Mouse (Mus musculus): ENCODE measurements at regions not wholly inside any gene's neighbourhood (a gene's known extent, or its start where the extent isn't known, plus 50 kb on each side); places are given as distances from the start of the nearest gene placed in this dataset.
"Not testable (repeated sequence)": the region's sequence is repeated elsewhere in the genome, so short reads cannot be mapped to it uniquely, and the experiment has no call there.

DNA sequence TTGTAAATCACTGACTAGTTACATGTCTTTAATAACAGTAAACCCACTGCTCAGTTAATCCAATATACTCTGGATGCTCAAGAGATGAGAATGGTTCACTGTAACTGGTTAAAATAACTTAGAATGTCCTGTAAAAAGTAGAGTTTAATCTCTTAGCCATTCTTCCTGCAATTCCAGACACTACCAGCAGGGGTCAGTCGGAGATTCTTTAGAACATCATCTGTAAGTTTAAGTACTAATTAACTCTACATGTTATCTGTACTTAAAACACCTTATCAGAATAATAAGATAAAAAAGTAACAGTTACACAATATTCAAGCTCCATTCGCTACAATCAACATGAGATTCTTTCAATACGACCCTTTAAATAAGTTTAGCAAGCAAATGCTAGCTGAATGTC is 58.7 kb upstream of the Olig3 start:
- DNase-seq (ENCODE audit: low spot score in 2 of 2), result no peak

DNA sequence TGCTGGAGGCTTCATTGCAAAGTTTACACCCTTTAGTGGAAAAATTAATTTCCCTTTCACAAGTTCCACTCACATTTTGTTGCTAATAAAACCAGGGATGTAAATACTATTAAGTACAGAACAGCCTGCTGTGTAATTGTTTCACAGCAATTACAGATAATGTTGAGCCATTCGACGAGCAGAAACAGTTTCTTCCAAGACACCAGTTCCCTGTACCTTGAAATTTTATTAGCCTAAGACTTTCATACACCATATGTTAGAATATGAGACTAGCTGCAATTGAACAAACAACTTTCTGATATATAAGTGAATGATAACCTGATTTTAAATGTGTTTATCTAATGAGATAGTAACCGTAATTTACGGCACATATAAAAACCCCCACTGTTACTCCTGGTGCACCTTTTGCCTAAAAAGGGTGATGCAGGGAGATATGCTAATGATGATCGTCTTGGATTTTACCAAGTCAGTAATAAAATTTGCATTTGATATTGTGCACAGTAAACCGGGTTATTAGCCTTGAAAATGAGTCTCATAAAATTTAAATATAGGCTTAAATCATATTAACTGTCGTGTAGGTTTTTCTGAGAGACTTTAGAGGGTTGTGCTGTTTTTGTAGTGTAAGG is 60.8 kb upstream of the Olig3 start:
- no peak for DNase-seq (ENCODE audit: low spot score in 2 of 2)

DNA sequence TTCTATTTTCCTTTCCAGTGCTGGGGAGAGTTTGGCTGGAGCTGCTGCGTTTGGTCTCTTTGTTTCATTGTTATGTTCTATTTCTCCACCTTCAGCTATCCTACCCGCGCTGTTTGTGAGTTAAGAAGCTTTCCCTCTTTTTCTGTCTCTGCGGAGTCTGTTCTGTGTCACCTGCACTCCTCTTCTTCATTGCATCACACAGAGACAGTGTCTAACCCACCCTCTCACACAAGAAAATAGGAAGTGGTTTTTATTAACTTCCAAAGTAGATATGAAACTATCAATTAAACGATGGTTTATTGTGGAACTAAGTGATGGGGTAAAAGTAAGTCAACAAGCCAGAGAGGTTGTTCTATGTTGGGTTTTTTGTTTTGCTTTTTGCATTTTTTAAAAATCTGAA is 64.9 kb upstream of the Olig3 start:
- no peak for DNase-seq (ENCODE audit: low spot score in 2 of 2)

GRCm38 (mm10) chr10:19291039-19291438 is 65.3 kb upstream of the Olig3 start:
- not testable (repeated sequence) for DNase-seq (ENCODE audit: low spot score in 2 of 2)

GRCm38 (mm10) chr10:19282166-19282565 is 74.2 kb upstream of the Olig3 start:
- no peak for DNase-seq (ENCODE audit: low spot score in 2 of 2)

DNA sequence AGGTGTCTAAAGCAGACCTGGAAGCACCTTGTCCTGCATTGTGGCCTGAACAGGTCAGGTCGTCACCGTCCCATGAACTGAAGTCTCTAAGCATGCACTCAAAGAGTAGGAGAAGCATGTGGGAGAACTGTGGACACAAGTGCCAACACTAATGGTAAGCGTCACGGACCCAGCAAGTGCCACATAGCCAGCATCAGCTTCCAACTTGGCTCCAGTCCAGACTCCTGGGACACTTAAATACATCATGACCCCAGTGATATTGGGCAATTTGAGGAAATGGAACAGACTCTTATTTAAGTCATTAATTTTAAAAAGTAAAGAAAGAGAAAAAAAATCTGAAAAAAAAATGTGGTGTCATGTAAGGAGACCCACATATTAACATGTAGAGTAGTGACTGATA is 75.3 kb upstream of the Olig3 start:
- DNase-seq (ENCODE audit: low spot score in 2 of 2), result no peak

- no peak for DNase-seq (ENCODE audit: low spot score in 2 of 2)
These were observed 78.0 kb upstream of the Olig3 start for GRCm38 (mm10) chr10:19278189-19278842.

DNA sequence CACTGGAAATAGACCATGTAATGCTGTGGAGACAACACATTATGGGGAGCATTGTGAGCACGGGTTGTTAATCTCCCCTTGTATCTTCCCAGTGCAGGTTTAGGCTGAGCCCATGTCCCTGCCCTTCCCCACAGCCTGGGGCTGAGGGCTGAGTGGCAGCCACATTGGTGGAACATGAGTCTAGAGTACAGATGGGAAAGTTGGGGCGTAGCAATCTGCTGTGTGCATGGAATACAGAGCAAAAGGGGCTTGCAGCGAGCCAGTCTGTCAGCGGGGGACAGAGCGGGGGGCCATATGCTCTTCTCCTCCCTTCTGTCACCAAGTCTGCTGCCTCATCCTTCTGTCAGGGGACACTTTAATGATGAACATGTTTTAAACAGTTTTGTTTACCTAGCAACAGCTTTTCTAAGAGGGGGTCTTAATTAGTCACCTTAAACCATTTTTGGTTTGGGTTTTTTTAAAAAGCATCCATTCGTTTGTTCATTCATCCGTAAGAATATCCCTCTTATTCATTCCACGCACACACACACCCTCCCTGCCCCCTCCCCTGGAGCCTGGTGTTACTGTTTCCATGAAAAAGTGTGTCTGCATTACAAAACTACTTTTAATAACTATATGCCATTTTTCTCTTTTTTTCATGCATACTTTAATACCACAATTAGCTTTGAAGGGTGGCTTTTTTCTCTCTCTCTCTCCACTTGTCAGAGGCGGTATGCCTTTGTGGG is 79.1 kb upstream of the Olig3 start:
- no peak for DNase-seq (ENCODE audit: low spot score in 2 of 2)

- no peak for DNase-seq (ENCODE audit: low spot score in 2 of 2)
These were observed 81.3 kb upstream of the Olig3 start for GRCm38 (mm10) chr10:19274985-19275384.

DNA sequence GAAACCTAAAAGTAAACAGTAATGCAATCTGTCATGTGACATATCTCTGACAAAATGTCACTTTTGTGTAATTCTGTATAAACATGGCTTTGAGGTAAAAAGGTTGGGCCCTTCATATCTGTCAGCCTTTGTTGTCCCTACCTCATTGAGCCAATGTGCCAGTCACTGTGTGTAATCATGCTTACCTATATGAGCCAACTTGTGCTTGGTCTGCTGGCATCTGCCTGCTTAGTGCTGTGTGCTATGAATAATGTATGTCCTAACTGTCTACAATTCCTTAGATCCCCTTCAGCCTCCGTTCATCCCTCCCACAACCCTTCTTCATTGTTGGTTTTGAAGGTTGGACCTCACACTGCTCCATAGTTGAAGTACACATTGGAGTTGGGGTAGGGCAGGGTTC is 86.9 kb upstream of the Olig3 start:
- no peak for DNase-seq (ENCODE audit: low spot score in 2 of 2)

DNA sequence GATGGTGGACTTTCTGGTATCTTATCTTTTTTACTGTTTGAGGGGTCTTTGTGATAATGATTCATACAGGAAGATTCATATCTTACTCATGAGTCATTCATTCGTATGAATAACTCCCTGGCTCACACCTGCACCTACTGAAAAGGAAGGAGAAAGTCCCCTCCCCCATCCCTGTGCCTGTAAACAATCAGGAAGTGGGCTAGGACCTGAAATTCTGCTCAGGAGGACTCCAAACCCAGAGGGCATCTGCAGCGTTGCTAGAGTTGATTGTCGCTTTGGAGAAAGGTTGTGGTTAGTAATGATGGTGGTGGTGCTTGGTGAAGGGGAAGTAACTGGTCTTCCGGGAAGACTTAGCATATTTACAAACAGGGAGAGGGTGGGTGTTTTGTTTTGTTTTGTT is 88.3 kb upstream of the Olig3 start:
- DNase-seq (ENCODE audit: low spot score in 2 of 2), result no peak

GRCm38 (mm10) chr10:19240102-19240759 is 116.1 kb upstream of the Olig3 start:
- peak; percentile 5 to 36 for DNase-seq (ENCODE audit: low spot score in 2 of 2)

DNA sequence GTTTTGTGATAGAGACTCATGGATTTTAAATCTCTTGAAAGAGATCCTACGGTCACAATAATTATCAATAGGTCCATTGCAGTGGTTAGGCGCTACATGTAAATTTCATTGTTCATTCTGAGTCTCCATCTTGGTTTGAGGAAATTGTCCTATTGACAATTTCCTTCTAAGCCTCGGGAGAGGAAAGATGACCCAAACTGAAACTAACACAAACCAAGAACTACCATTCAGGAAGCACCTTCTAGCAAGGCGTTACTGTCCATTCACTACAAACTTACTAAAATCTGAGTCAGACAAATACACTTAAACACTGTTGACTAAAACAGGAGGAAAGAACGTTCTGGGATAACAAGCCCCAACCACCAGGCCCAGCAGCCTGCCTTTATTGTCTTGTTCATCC is 140.1 kb upstream of the Olig3 start:
- no peak for DNase-seq (ENCODE audit: low spot score in 2 of 2)

- DNase-seq (ENCODE audit: low spot score in 2 of 2), result no peak
These were observed 146.6 kb upstream of the Olig3 start for GRCm38 (mm10) chr10:19209751-19210150.

DNA sequence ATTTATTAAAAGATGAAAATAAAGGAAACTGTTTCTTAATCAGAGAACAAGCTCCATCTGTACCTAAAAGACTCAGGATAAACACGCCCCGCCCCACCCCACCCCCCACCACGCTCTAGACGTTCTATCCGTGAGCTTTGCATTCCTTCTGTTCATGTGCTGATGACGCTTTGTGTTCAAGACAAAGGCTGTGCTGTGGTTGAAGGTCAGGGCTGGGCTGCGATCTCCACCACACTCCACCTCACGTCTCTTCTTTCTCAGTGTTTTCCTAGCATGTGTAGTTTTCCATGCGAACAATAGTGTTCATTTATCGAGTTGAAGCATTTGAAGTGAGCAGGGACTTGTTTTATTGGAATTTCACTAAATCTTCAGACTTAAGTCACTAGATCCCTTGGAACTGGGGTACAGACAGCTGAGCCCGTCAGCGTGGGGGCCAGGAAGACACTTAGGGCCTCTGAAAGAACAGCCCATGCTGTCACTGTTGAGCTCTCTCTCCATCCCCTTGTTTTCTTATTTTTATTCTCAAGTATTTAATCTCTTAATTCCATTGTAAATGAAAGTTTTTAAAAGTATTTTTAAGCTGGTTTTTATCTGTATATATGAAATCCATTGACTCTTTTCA is 148.1 kb upstream of the Olig3 start:
- DNase-seq (ENCODE audit: low spot score in 2 of 2), result no peak

DNA sequence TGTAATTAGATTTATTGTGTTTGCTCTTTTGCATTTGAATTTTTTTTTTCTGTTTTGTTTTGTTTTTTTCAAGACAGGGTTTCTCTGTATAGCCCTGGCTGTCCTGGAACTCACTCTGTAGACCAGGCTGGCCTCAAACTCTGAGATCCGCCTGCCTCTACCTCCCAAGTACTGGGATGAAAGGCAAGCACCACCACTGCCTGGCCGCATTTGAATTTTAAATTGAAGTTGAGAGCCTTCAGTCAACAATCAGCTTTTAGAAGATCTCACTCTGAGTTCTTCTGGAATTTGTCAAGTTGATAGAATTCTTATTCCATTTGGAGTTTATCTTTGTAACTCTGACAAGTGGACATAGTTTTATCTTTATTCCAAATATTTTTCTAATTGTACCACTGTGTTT is 148.8 kb upstream of the Olig3 start:
- no peak for DNase-seq (ENCODE audit: low spot score in 2 of 2)

GRCm38 (mm10) chr10:19200311-19200710 is 156.0 kb upstream of the Olig3 start:
- DNase-seq (ENCODE audit: low spot score in 2 of 2), result no peak

GRCm38 (mm10) chr10:19195676-19196075 is 160.7 kb upstream of the Olig3 start:
- no peak for DNase-seq (ENCODE audit: low spot score in 2 of 2)

- no peak for DNase-seq (ENCODE audit: low spot score in 2 of 2)
These were observed 161.7 kb upstream of the Olig3 start for GRCm38 (mm10) chr10:19194646-19195045.

DNA sequence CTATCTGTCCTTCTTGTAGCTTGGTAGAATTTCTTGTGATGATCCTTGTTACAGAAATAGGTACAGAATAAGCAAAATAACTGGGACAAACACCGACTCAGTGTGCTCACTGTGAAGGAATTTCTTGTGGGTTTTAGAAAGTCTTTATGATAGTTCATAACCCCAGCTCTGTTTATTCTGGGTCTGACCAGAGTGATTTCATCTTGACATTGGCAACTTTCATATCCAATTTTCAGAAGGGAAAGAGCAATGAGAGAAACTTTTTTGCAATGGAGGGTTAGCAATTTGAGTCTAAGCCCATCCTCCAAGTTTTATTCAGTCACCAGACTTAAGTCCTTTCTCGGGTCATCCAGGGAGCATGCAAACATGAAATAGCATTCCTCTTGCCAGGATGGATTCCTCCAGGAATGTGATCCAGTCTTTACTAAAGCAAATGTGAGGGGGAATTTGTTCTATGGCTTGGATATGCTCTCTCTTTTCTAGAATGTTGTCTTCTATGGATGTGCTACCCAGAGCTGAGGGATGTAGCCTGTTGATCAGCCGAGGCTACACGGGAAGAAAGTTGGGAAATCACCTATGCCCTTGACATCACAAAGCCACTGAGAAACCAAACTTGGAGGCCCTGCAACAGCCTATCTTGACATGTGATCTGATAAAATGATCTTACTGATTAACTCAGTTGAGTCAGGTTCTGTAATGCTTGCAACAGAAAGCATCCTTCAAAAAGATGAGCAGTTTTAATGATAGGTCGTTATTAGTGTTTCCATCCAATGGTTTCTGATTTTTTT is 163.2 kb upstream of the Olig3 start:
- DNase-seq (ENCODE audit: low spot score in 2 of 2), result no peak

DNA sequence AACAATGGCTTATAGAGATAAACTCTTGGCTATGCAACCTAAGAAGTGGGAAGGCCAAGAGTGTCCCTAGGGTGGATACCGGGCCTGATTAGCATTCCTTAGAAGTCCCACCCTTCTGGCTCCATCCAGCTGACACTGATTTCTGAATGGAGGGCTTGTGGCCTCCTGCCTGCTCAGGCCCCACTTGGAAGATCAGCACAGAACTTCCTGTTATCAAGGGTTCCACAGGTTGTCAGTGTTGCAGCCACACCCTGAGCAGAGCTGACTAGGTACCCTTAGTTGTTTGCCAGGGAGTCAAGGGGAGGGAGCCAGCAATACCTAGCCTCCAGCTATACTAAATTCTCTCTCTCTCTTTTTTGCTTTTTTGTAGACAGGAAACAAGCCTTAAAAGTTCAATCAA is 164.1 kb upstream of the Olig3 start:
- DNase-seq (ENCODE audit: low spot score in 2 of 2), result peak; percentile 10 to 13
